Mouse (Mus musculus) heart, postnatal 0 days (tissue): ENCODE data around the gene Dnajb14.

Source experiments
- CTCF ChIP-seq: IDR thresholded peaks from 2 replicates; pipeline ENCODE4 v1.5.1; 2016; ENCODE audit warnings: antibody characterized with exemption, control low read depth, low read depth
- EP300 ChIP-seq: IDR thresholded peaks from 2 replicates; pipeline ENCODE4 v1.6.1; 2016; ENCODE audit warnings: antibody characterized with exemption, low read depth

DNA sequence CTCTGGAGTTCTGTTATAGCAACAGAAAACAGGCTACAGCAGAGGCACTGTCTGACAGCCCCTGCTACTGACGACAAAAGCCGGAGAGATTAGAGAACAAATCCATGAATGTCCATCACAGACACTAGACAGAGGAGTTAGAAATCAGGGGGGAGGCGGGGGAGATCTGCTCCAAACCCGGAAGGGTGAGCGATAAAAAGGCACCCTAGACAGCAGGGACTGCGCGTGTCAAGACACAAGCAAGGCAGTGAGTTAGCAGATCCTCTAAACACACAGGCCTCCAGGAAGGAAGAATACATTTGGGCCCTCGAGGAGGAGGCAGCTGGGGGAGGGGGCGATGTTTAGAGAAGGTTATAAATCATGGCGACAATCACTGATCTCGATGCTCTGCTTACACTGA lies 39.8 kb upstream of the Dnajb14 start:
- TF ChIP-seq EP300 (no peak), CTCF (no peak)
